In the genomic region with DNA sequence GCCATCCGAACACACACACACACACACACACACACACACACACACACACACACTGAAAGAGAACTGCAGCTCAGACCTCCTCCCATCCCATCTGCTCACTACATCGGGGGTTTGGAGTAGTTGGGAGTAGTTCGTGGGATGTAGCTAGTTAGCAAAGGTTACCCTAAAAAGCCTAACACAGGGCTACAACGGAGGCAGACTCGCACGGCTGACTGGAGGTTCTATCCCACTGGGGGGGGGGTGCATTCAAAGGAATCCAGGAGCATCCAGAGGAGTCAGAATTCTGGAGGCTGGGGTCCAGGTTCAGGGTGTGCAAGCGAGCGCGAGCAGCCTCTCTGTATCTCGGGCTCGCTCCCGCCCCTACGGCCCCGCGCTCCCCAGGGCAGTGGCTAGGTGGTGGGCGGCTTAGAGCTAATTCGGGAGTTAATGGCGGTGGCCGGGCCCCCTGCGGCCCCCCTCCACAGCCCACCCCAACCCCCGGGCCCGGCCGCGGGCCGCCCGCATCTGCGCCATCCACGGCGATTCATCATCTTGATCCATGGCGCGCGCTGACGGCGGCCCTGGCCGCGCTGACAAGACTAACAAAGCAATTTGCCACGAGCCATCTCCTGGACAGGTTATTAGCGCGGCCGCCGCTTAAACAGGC, we compare ENCODE assay signal across 11 mouse cellular contexts. TPM values are rescaled to one million over a fixed set of nuclear protein-coding genes. Genes with fewer than 3 reads are reported as not detected.
A peak's percentile ranks its signal among the peaks of the same experiment; 100 is the strongest.
DNase-seq lines count a peak whose midpoint lies in the region; ATAC-seq and TF ChIP-seq lines count a peak whose summit lies in the region.
"Had no signal": no experiment of that assay in that cellular context is flagged by ENCODE, and none has a peak within 500 bp of the region (broad histone marks: within the 10 kb centered on the region; RNA-seq: fewer than 3 reads in every experiment).

No protein-coding gene starts in this region.

- no peak overlapping the region for H3K27ac ChIP-seq in ES-E14 (ENCODE audit: insufficient read depth, low read depth, low read length, poor library complexity, severe bottlenecking)
- H3K27ac ChIP-seq in forebrain, embryonic 14.5 days (ENCODE audit: low read depth, low read length): no peak overlapping the region
- no peak overlapping the region for H3K27ac ChIP-seq in limb, embryonic 14.5 days (replicated peaks; ENCODE audit: low read depth, low read length)

- H3K4me2 ChIP-seq in forebrain, embryonic 14.5 days (ENCODE audit: low read length): peak overlapping the region; percentile 28
- peak overlapping the region; percentile 30; the same call in 1 of the 2 replicates for H3K4me2 ChIP-seq in limb, embryonic 14.5 days (replicated peaks; ENCODE audit: low read depth, low read length, severe bottlenecking)

- H3K36me3 ChIP-seq in E14TG2a.4 (ENCODE audit: insufficient read depth, low read length) (no peaks in the 10 kb centered on the region), ES-E14 (ENCODE audit: control insufficient read depth, insufficient read depth, low read length, poor library complexity, severe bottlenecking) (no peaks in the 10 kb centered on the region)
- H3K36me3 ChIP-seq in forebrain, embryonic 14.5 days (ENCODE audit: control insufficient read depth, insufficient read depth, low read length): no peaks in the 10 kb centered on the region
- no peaks in the 10 kb centered on the region for H3K36me3 ChIP-seq in limb, embryonic 14.5 days (ENCODE audit: control insufficient read depth, insufficient read depth, low read length)

- H3K27me3 ChIP-seq in E14TG2a.4 (ENCODE audit: insufficient read depth, low read length): peaks cover 89% of the 10 kb centered on the region
- peaks cover 91% of the 10 kb centered on the region for H3K27me3 ChIP-seq in forebrain, embryonic 14.5 days (replicated peaks; ENCODE audit: control insufficient read depth, insufficient read depth, low read length)
- peaks cover 80% of the 10 kb centered on the region for H3K27me3 ChIP-seq in limb, embryonic 14.5 days (ENCODE audit: control insufficient read depth, insufficient read depth, low read length)

- in situ Hi-C loops in ES-E14 (cut with MboI; ENCODE audit: low sequenced_read_pairs in 2 of 2, unreplicated experiment in 2 of 2): loop anchor here (25.0 kb wide), 2 partner anchors 881 to 1031 kb away; partner anchors contain the start of genes Tal1 (in 2 of the 2) and Foxd2 (in 1 of the 2)

- TF ChIP-seq CTCF in E14TG2a.4 (conservative IDR thresholded peaks at IDR 0.05; ENCODE audit: low read length): no peak

- WGBS in forebrain, embryonic 14.5 days: 0% methylated on average over 40 of the region's 41 CpGs
- WGBS in limb, embryonic 14.5 days: 2% methylated on average over 30 of the region's 41 CpGs

- H3K9ac ChIP-seq in ES-E14 (ENCODE audit: insufficient read depth, low read depth, low read length, poor library complexity, severe bottlenecking): peak overlapping the region; percentile 30; the same call in 1 of the 2 replicates
- no peak overlapping the region; the same call in 1 of the 2 replicates for H3K9ac ChIP-seq in forebrain, embryonic 14.5 days (ENCODE audit: low read length)
- no peak overlapping the region for H3K9ac ChIP-seq in limb, embryonic 14.5 days (ENCODE audit: low read depth, low read length, severe bottlenecking)

- H3K4me1 ChIP-seq in E14TG2a.4 (replicated peaks; ENCODE audit: low read depth, low read length): peaks cover 29% of the 10 kb centered on the region
- H3K4me1 ChIP-seq in ES-E14 (ENCODE audit: control insufficient read depth in 2 of 2, insufficient read depth in 2 of 2, low read length in 2 of 2, poor library complexity in 1 of 2): peaks cover 0 to 5% of the 10 kb centered on the region in 2 experiments; a peak in 1 of 4 replicates
- no peaks in the 10 kb centered on the region for H3K4me1 ChIP-seq in forebrain, embryonic 14.5 days (ENCODE audit: control insufficient read depth, insufficient read depth, low read length)
- H3K4me1 ChIP-seq in limb, embryonic 14.5 days (ENCODE audit: control insufficient read depth, insufficient read depth, low read length): peaks cover 5% of the 10 kb centered on the region; the same call in 1 of the 2 replicates

- H3K4me3 ChIP-seq in E14TG2a.4 (replicated peaks; ENCODE audit: low read length) (peak overlapping the region; percentile 60), ES-E14 (ENCODE audit: insufficient read depth in 1 of 2, low read depth in 1 of 2, low read length in 2 of 2, poor library complexity in 1 of 2, severe bottlenecking in 1 of 2) (peak overlapping the region; percentile 26 to 54)
- no peak overlapping the region for H3K4me3 ChIP-seq in forebrain, embryonic 14.5 days (ENCODE audit: low read depth, low read length)
- peak overlapping the region; percentile 8; the same call in 1 of the 2 replicates for H3K4me3 ChIP-seq in limb, embryonic 14.5 days (replicated peaks; ENCODE audit: low read length)

- ATAC-seq in forebrain, embryonic 14.5 days: peak; percentile 44; the same call in 1 of the 2 replicates
- ATAC-seq in limb, embryonic 14.5 days (ENCODE audit: low FRiP score, low read depth): no peak
- ATAC-seq: lung, postnatal 0 days had no signal

- TF ChIP-seq POLR2A in limb, embryonic 14.5 days (IDR thresholded peaks at IDR 0.05; ENCODE audit: borderline replicate concordance, extremely low read depth, insufficient read depth, insufficient read length): no peak

- no peak for DNase-seq in ES-E14 (ENCODE audit: low read depth, low spot score)
- DNase-seq in forebrain, embryonic 14.5 days (ENCODE audit: low spot score): no peak
- no peak for DNase-seq in limb, embryonic 14.5 days (ENCODE audit: low spot score)
- no peak for DNase-seq in lung, postnatal 14 days
- DNase-seq in gastrocnemius, postnatal 25 days: no peak
- no peak for DNase-seq in layer of hippocampus, adult 9-10 months (ENCODE audit: low spot score)
- DNase-seq: cerebellum, postnatal 25 days had no signal

- H3K9me3 ChIP-seq in E14TG2a.4 (ENCODE audit: low read length): peaks cover 6% of the 10 kb centered on the region; the same call in 1 of the 2 replicates
- no peaks in the 10 kb centered on the region for H3K9me3 ChIP-seq in ES-E14 (ENCODE audit: control insufficient read depth, insufficient read depth, low read depth, low read length)
- no peaks in the 10 kb centered on the region for H3K9me3 ChIP-seq in forebrain, embryonic 14.5 days (replicated peaks; ENCODE audit: control insufficient read depth, low read length)
- H3K9me3 ChIP-seq in limb, embryonic 14.5 days (ENCODE audit: control insufficient read depth, low read length): no peaks in the 10 kb centered on the region

TF ChIP-seq in ES-E14, 5 proteins besides CTCF, POLR2A, EP300 and RAD21:
- TF ChIP-seq HCFC1 (IDR thresholded peaks at IDR 0.05; ENCODE audit: borderline replicate concordance, insufficient read depth, low read length): no peak
- TF ChIP-seq MAFK (IDR thresholded peaks at IDR 0.05; ENCODE audit: insufficient read depth, low read depth, low read length): no peak
- no peak for TF ChIP-seq ZNF384 (IDR thresholded peaks at IDR 0.05; ENCODE audit: low read depth, low read length)
- TF ChIP-seq CHD2 (IDR thresholded peaks at IDR 0.05; ENCODE audit: low read depth, low read length): no peak
- no peak for TF ChIP-seq ZC3H11A (IDR thresholded peaks at IDR 0.05; ENCODE audit: borderline replicate concordance, low read depth, low read length)

RNA-seq across cellular contexts. Expression of gene Dmbx1, which starts 4.1 kb away (rescaled TPM):
- total RNA-seq in ES-E14 (2012; rRNA removed): 0.11 and 0.18 TPM in 2 replicates
- polyA plus RNA-seq in forebrain, embryonic 14.5 days (2014; fragmentation: Nextera tagmentation; extraction: Ambion mirVana): 0.05 TPM in 2 replicates
- polyA plus RNA-seq in limb, embryonic 14.5 days (2012; rRNA removed): 0.05 and 0.09 TPM in 2 replicates
- not detected in 2 replicates for polyA plus RNA-seq in limb, embryonic 14.5 days (2014; fragmentation: Nextera tagmentation; extraction: Ambion mirVana)
- total RNA-seq in gastrocnemius, postnatal 25 days (2021): not detected
- total RNA-seq: adrenal gland, postnatal 4 days; left cerebral cortex, adult 18-20 months had no signal
- polyA plus RNA-seq: lung, postnatal 0 days had no signal

RNA-seq across cellular contexts. Expression of gene 6430628N08Rik, which starts 53.3 kb away (rescaled TPM):
- not detected in 2 replicates for total RNA-seq in ES-E14 (2012; rRNA removed)
- not detected in 2 replicates for polyA plus RNA-seq in forebrain, embryonic 14.5 days (2014; fragmentation: Nextera tagmentation; extraction: Ambion mirVana)
- polyA plus RNA-seq in limb, embryonic 14.5 days (2012; rRNA removed): not detected in 2 replicates
- not detected in 2 replicates for polyA plus RNA-seq in limb, embryonic 14.5 days (2014; fragmentation: Nextera tagmentation; extraction: Ambion mirVana)
- not detected for total RNA-seq in gastrocnemius, postnatal 25 days (2021)
- total RNA-seq: adrenal gland, postnatal 4 days had no signal
- polyA plus RNA-seq: lung, postnatal 0 days had no signal

RNA-seq across cellular contexts. Expression of gene Kncn, which starts 59.6 kb away (rescaled TPM):
- not detected in 2 replicates for total RNA-seq in ES-E14 (2012; rRNA removed)
- polyA plus RNA-seq in forebrain, embryonic 14.5 days (2014; fragmentation: Nextera tagmentation; extraction: Ambion mirVana): 0.31 TPM in 1 of 2 replicates, not detected in the other
- polyA plus RNA-seq in limb, embryonic 14.5 days (2012; rRNA removed): not detected in 2 replicates
- not detected in 2 replicates for polyA plus RNA-seq in limb, embryonic 14.5 days (2014; fragmentation: Nextera tagmentation; extraction: Ambion mirVana)
- total RNA-seq in gastrocnemius, postnatal 25 days (2021): not detected
- total RNA-seq: adrenal gland, postnatal 4 days had no signal
- polyA plus RNA-seq: lung, postnatal 0 days had no signal
